Mouse (Mus musculus) myocyte (in vitro differentiated cells): ENCODE data around the gene Cacna1a. TPM values are rescaled to one million over a fixed set of nuclear protein-coding genes. Genes with fewer than 3 reads are reported as not detected.

ENCODE experiments used
- H3K27me3 ChIP-seq: one replicate; pipeline ENCODE4 v1.6.1; 2011; ENCODE audit not compliant: control insufficient read depth, insufficient read depth, insufficient read length
- H3K36me3 ChIP-seq: one replicate; pipeline ENCODE4 v1.6.1; 2011; ENCODE audit not compliant: control insufficient read depth, insufficient read depth
- H3K4me2 ChIP-seq: one replicate; pipeline ENCODE4 v1.6.1; 2011; ENCODE audit warnings: low read depth, control low read depth
- H3K4me3 ChIP-seq: one replicate; pipeline ENCODE4 v1.5.1; 2011; ENCODE audit warnings: mild to moderate bottlenecking, control low read depth, moderate library complexity
- H3K79me2 ChIP-seq: one replicate; pipeline ENCODE4 v1.6.1; 2011; ENCODE audit not compliant: control insufficient read depth, insufficient read depth
- H3ac ChIP-seq: one replicate; pipeline ENCODE4 v1.6.1; 2011; ENCODE audit not compliant: control insufficient read depth, insufficient read length
- CEBPB ChIP-seq: IDR thresholded peaks from 2 replicates; pipeline ENCODE4 v1.6.1; 2011; ENCODE audit warnings: mild to moderate bottlenecking, moderate library complexity; ENCODE audit not compliant: poor library complexity, insufficient read depth, severe bottlenecking
- E2F4 ChIP-seq: IDR thresholded peaks from one replicate; pipeline ENCODE4 v1.6.1; 2011; ENCODE audit warnings: mild to moderate bottlenecking, control low read depth, moderate library complexity; ENCODE audit not compliant: insufficient read depth
- MAX ChIP-seq: IDR thresholded peaks from one replicate; pipeline ENCODE4 v1.6.1; 2011; ENCODE audit warnings: low read depth, mild to moderate bottlenecking, control low read depth
- MYOD1 ChIP-seq, 3 experiments: IDR thresholded peaks; one replicate each; pipeline ENCODE4 v1.6.1; 2011; ENCODE audit warnings: control low read depth in 2 of 3, low read depth in 2 of 3, mild to moderate bottlenecking in 2 of 3, moderate library complexity in 1 of 3; ENCODE audit not compliant: insufficient read length in 2 of 3, control insufficient read depth in 1 of 3
- MYOG ChIP-seq, 3 experiments: IDR thresholded peaks; one replicate each; pipeline ENCODE4 v1.6.1; 2011; ENCODE audit warnings: control low read depth in 2 of 3, low read depth in 2 of 3, mild to moderate bottlenecking in 2 of 3; ENCODE audit not compliant: insufficient read length in 2 of 3, control insufficient read depth in 1 of 3, insufficient read depth in 1 of 3
- POLR2A ChIP-seq: IDR thresholded peaks from one replicate; pipeline ENCODE4 v1.6.1; 2011; ENCODE audit warnings: low read depth, mild to moderate bottlenecking, control low read depth, moderate library complexity; ENCODE audit not compliant: insufficient read length
- POLR2AphosphoS2 ChIP-seq: IDR thresholded peaks from one replicate; pipeline ENCODE4 v1.6.1; 2011; ENCODE audit warnings: low read depth, control low read depth; ENCODE audit not compliant: insufficient read length
- REST ChIP-seq: IDR thresholded peaks from one replicate; pipeline ENCODE4 v1.6.1; 2011; ENCODE audit warnings: mild to moderate bottlenecking, control low read depth, moderate library complexity; ENCODE audit not compliant: insufficient read depth, insufficient read length
- SRF ChIP-seq: IDR thresholded peaks from one replicate; pipeline ENCODE4 v1.6.1; 2011; ENCODE audit warnings: low read depth; ENCODE audit not compliant: control insufficient read depth, insufficient read length
- TCF12 ChIP-seq: IDR thresholded peaks from one replicate; pipeline ENCODE4 v1.6.1; 2011; ENCODE audit warnings: mild to moderate bottlenecking, control low read depth; ENCODE audit not compliant: poor library complexity, insufficient read depth, severe bottlenecking
- TCF3 ChIP-seq: IDR thresholded peaks from one replicate; pipeline ENCODE4 v1.6.1; 2011; ENCODE audit warnings: low read depth, control low read depth; ENCODE audit not compliant: insufficient read length
- USF1 ChIP-seq: IDR thresholded peaks from one replicate; pipeline ENCODE4 v1.6.1; 2011; ENCODE audit warnings: low read depth, mild to moderate bottlenecking, control low read depth, moderate library complexity
- polyA plus RNA-seq: library from polyadenylated mRNA; unstranded; fragments of >200 nt; fragmentation: generic; extraction: Trizol; gene quantifications from one replicate; pipeline ENCODE4 v1.2.1, GENCODE M21; 2012; ENCODE audit warnings: missing spikeins

Gene Cacna1a
- polyA plus RNA-seq, 1 experiment, result 1.8 TPM

DNA sequence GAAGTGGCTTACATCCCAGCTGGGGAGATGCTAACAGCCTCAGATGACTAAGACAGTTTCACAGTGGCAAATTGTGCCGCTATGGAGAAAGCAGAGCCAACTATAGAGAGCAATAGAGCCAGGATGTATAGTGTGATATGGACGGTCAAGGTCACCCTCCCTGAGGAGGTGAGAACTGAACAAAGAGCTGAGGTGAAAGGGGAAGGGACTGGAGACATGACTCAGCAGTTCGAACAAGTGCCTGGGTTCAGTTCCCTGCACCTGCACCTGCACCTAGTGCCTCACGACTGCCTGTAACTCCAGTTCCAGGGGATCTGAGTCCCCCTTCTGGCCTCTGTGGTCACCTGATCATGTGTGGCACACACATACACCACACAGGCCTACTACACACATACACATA, 241.9 kb downstream of the Cacna1a start:
- no peak overlapping the region for H3K4me2 ChIP-seq
- H3K27me3 ChIP-seq, result no peaks in the 10 kb centered on the region
- H3K36me3 ChIP-seq, result no peaks in the 10 kb centered on the region
- no peak for TF ChIP-seq CEBPB
- no peak for TF ChIP-seq SRF
- H3ac ChIP-seq, result no peak overlapping the region
- H3K79me2 ChIP-seq, result no peaks in the 10 kb centered on the region
- H3K4me3 ChIP-seq, result no peak overlapping the region

DNA sequence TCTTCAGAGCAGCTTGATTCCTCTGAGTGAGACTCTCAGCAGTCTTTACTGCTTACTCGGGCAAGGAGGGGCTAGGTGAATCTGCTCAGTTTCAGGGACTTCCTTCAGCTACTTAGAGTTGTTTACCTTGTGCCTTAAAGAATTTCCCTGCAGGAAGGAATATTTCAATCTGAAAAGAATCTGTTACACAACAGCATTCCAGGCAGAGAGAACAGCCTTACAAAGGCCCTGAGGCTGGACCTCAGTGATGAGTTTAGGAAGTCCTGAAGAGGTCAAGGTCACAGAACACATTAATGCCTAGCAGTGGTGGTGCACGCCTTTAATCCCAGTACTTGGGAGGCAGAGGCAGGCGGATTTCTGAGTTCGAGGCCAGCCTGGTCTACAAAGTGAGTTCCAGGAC, 243.6 kb downstream of the Cacna1a start:
- no peak overlapping the region for H3ac ChIP-seq
- no peak overlapping the region for H3K4me2 ChIP-seq
- no peak overlapping the region for H3K4me3 ChIP-seq
- H3K27me3 ChIP-seq, result no peaks in the 10 kb centered on the region
- TF ChIP-seq MYOG (IDR thresholded peaks at IDR 0.05; ENCODE audit: control insufficient read depth in 1 of 3, insufficient read depth in 1 of 3, insufficient read length in 2 of 3, low read depth in 2 of 3) (no peak), REST (no peak), USF1 (no peak), CEBPB (no peak), POLR2A (no peak), MAX (no peak), SRF (no peak), MYOD1 (IDR thresholded peaks at IDR 0.05; ENCODE audit: control insufficient read depth in 1 of 3, insufficient read length in 2 of 3, low read depth in 2 of 3) (no peak), TCF3 (no peak), POLR2AphosphoS2 (no peak), TCF12 (no peak), E2F4 (no peak)
- H3K36me3 ChIP-seq, result no peaks in the 10 kb centered on the region
- H3K79me2 ChIP-seq, result no peaks in the 10 kb centered on the region

- H3ac ChIP-seq, result no peak overlapping the region
- no peak overlapping the region for H3K4me3 ChIP-seq
- TF ChIP-seq TCF12 (no peak), MYOD1 (IDR thresholded peaks at IDR 0.05; ENCODE audit: control insufficient read depth in 1 of 3, insufficient read length in 2 of 3, low read depth in 2 of 3) (no peak), MYOG (IDR thresholded peaks at IDR 0.05; ENCODE audit: control insufficient read depth in 1 of 3, insufficient read depth in 1 of 3, insufficient read length in 2 of 3, low read depth in 2 of 3) (no peak)
- H3K36me3 ChIP-seq, result no peaks in the 10 kb centered on the region
- no peaks in the 10 kb centered on the region for H3K27me3 ChIP-seq
- no peak overlapping the region for H3K4me2 ChIP-seq
- H3K79me2 ChIP-seq, result no peaks in the 10 kb centered on the region
Measured at GRCm38 (mm10) chr8:84633841-84634584, 245.8 kb downstream of the Cacna1a start.

DNA sequence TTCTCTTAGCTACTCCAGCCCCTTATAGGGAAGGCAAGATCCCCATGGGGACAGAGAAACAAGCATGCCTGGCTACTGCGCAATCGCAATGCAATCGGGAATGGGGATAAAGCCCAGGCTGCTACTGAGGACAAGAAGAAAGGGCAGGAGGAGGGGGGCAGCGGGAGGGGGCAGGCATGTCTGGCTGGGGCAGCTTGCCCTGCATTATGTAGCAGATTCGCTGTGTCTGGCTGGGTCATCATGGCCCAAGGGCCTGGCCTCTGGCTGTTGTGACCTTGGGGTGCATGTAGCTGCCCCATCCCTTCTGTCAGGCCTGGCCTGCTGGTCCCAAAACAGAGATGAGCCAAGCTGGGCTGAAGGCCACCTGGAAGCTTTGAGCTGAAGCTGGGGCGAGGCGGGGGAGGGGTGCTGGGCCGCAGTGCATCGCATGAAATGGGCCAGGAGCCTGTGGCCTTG, 246.6 kb downstream of the Cacna1a start:
- Histone ChIP-seq H3K4me2 (no peak overlapping the region), H3K27me3 (no peaks in the 10 kb centered on the region), H3K4me3 (no peak overlapping the region), H3K36me3 (no peaks in the 10 kb centered on the region), H3K79me2 (no peaks in the 10 kb centered on the region), H3ac (no peak overlapping the region)
- TF ChIP-seq REST (no peak), TCF3 (no peak), MAX (no peak), CEBPB (peak; percentile 45; the same call in 1 of the 2 replicates)

DNA sequence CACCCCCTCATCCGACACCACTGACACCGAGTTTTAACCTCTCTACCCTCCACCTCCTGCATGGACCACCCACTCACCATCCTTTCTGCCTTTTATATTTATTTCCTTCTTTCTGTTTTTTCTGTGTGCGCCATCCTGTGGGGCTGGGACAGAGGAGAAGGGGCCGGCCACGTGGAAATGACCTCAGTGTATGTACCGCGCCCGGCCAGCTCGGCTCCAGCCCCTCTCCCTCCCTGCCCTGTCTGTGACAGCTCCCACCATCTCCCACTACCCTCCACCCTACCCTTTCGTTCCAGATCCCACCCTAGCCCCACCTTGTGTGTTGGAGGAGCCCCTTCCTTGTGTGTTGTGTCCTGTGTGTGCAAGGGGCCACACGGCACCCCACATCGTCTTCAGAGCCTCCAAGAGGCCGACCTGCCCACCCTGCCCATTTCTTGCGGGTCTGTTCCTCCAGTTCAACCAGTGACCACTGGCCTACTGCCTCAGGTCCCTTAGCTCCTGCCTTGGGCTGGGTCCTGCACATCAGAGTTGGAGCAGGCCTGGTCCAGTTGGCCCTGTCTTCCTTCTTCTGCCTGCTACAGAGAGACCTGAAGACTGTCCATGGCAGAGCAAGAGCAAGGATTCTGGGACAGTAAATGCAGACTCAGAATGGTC, 247.3 kb downstream of the Cacna1a start:
- no peaks in the 10 kb centered on the region for H3K79me2 ChIP-seq
- no peaks in the 10 kb centered on the region for H3K27me3 ChIP-seq
- H3K4me3 ChIP-seq, result no peak overlapping the region
- no peak overlapping the region for H3K4me2 ChIP-seq
- no peaks in the 10 kb centered on the region for H3K36me3 ChIP-seq
- no peak for TF ChIP-seq E2F4
- H3ac ChIP-seq, result no peak overlapping the region
